Mouse (Mus musculus) kidney, adult 11 months (tissue): Measurements from ENCODE around the gene H2-T3.
"Not testable (repeated sequence)": the region's sequence is repeated elsewhere in the genome, so short reads cannot be mapped to it uniquely, and the experiment has no call there.

Experiments
- DNase-seq: peaks from one replicate; pipeline ENCODE4 v3.0.0; 2022

Gene H2-T3

DNA sequence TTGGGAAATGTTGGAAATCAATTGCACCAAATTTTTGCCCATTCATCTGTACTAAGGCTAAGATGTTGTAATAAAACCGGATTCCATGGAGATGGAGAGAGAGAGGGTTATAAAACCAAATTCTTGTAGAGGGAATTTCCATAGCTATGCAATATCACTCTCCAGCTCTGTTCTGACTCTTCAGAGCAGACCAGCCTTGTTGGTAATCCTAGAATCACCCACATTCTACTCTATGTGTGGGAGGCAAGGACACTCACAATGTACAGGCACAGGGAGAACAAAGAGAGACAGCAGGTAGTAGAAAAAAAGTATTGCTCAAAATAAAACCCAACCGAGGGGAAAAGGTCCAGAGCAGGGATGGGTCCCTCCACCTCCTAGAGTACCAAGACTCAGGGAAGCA is 14.0 kb downstream of the H2-T3 start:
- DNase-seq, result not testable (repeated sequence)

GRCm38 (mm10) chr17:36170287-36170814 is 19.7 kb downstream of the H2-T3 start:
- no peak for DNase-seq

DNA sequence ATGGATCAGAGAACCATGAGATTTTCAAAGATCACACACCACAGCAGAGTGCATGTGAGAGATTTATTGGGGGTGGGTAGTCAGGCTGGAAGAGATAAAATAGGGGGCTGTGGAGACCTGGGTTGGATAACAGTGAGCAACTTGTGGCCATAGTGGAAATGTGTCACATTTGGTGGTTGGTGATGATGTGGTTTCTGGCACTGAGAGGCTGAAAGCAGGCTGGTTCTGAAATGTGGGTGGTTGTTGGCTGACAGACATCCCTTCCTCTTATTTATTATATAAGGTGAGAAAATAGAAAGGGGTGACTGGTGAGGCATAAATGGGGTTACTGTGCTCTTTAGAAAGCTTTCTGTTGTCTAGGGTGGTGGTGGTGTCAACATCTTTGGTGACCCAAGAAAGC is 20.3 kb downstream of the H2-T3 start:
- no peak for DNase-seq

- not testable (repeated sequence) for DNase-seq
Observed at GRCm38 (mm10) chr17:36169094-36169493, 21.0 kb downstream of the H2-T3 start.

DNA sequence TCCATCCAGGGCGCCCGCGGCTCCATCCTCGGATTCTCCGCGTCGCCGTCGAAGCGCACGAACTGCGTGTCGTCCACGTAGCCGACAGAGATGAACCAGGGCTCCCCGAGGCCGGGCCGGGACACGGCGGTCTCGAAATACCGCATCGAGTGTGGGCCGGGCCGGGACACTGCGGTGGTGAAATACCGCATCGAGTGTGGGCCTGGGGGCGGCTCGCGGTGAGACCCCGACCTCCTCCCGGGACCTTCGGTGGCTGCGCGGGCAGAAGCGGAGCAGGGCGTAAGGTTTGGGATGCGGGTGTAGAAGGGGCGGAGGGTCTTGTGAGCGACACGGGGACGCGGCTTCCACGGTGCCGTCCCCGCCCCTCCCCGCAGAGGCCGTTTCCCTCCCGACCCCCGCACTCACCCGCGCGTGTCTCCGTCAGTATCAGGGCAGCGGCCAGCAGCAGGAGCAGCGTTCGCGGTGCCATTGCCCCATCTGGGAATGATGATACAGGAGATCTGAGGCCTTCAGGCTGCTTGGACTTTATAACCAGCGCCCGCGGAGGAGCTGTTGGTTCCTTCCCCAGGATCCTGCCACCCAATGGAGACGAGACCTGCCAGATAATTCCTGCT is 21.9 kb downstream of the H2-T3 start, which contains the start of gene Gm8909:
Gm8909 (minus strand) TSS at position 499 of the 614 bp plus-strand sequence.
- DNase-seq, result no peak

DNA sequence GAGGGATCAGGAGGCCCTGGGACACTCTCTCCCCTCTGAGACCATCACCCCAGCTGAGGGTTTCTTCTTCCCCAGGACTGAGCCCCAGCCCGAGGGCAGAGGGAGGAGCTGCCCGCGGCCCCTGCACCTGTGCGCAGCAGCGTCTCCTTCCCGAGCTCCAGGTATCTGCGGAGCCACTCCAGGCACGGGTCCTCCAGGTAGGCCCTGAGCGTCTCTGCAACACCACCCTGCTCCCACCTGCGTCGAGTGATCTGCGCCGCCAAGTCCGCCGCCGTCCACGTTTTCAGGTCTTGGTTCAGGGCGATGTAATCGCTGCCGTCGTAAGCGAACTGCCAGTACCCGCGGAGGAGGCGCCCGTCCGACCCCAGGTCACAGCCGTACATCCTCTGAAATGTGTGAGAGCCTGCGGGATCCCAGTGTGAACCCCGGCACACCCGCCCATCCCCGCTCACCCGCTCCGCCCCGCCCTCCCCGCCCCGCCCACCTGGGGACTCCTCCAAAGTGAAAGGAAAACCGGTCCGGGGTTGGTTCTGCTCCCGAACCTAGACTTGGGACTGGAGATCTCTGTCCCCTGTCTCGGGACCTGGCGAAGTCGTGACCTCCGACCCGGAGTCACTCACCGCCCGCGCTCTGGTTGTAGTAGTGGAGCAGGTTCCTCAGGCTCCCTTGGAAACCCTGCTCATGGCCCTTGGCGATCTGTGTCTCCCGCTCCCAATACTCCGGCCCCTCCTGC is 22.6 kb downstream of the H2-T3 start:
- DNase-seq, result no peak

DNA sequence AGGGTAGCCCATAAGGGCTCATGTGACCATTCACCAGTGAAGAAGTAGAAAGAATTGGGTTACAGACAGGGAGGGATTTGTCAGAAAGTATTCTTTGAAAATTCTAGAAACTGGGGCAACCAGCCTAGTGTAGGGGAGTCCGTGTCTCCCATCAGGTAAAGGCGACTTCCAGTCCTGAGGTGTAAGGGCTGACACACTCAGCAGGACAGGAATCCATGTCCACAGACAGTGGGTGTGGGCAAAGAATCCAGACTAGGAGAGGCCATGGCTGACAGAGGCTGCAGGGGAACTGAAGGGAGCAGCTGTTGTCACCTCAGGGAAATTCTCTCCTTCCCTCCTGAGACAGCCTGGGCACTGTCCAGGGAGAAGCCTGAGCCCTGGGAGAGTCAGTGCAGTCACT is 23.2 kb downstream of the H2-T3 start:
- DNase-seq, result not testable (repeated sequence)

- DNase-seq, result no peak
Observed at GRCm38 (mm10) chr17:36161129-36162051, 28.7 kb downstream of the H2-T3 start.

DNA sequence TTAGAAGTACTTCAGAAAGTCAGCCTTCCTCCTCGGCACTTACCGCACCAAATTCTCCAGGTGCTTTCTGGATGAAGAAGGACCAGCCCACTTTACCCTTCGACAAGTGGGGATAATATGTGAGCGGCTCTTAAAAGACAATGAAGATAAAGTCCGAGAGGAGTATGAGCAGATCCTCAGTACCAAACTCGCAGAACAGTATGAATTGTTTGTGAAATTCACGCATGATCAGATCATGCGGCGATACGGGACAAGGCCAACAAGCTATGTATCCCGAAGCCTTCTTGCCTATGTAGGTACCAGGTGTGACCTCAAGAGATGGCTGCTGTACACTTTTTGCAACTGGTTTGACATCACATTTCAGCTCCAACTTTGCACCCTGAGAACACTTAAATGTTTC is 31.8 kb downstream of the H2-T3 start:
- not testable (repeated sequence) for DNase-seq

GRCm38 (mm10) chr17:36157782-36158181 is 32.3 kb downstream of the H2-T3 start:
- not testable (repeated sequence) for DNase-seq

GRCm38 (mm10) chr17:36154271-36155149 is 35.6 kb downstream of the H2-T3 start:
- DNase-seq, result no peak

DNA sequence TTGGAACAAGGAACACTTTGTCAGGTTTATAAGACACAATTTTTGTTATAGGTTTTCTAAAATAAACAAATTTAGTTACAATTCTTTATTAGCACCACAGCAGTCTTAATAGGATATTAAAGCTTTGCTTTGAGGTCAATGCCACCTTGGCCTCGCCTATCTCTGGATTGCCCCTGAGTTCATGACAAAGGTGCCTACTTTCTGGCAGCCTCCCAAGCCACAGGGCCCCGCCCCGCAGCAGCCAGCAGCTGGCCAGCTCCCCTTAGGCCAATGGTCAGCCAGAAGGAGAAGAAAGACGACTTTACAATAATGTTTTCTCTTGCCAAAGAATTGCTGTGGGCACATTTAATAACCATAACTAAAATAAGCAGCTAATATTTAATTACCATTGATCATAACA is 38.9 kb downstream of the H2-T3 start:
- not testable (repeated sequence) for DNase-seq

DNA sequence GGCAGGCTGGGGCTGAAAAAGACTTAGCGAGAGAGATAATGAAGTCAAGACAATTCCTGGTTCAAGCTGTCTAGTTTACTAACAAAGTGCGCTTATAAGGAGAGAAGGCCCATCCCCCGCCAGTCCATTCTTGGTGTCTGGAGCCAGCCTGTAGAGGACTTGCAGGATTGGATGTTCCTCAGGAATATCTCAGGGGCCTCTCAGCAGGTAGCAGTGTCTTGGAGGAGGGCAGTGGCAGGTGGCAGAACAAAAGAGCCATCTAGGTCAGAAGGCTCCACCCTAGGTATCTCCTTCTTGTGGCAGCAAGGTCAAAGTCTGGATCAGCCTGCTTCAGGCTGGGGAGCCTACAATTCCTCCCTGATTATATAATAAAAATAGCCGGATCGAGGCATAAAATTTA is 41.6 kb downstream of the H2-T3 start:
- not testable (repeated sequence) for DNase-seq

- not testable (repeated sequence) for DNase-seq
Observed at GRCm38 (mm10) chr17:36146937-36147336, 43.1 kb downstream of the H2-T3 start.

GRCm38 (mm10) chr17:36145861-36146156 is 44.3 kb downstream of the H2-T3 start:
- DNase-seq, result not testable (repeated sequence)

DNA sequence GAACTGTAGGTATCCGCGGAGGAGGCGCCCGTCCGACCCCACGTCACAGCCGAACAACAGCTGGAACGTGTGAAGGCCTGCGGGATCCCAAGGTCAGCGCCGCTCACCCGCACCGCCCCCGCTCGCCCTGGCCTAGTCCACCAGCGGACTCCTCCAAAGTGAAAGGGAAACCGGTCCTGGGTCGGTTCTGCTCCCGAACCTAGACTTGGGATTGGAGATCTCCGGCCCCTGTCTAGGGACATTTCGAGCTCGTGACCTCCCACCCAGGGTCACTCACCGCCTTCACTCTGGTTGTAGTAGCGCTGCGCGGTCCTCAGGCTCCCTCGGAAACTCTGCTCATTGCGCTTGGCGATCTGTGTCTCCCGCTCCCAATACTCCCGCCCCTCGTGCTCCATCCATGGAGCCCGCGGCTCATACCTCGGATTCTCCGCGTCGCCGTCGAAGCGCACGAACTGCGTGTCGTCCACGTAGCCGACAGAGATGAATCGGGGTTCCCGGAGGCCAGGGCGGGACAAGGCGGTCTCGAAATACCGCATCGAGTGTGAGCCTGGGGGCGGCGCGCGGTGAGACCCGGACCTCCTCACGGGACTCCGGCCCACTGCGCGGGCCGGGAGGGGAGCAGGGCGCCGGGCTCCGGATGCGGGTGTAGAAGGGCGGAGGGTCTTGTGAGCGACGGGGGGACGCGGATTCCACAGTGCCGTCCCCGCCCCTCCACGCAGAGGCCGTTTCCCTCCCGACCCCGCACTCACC is 44.8 kb downstream of the H2-T3 start:
- DNase-seq, result no peak

GRCm38 (mm10) chr17:36136299-36136848 is 53.7 kb downstream of the H2-T3 start:
- DNase-seq, result not testable (repeated sequence)
